Mouse (Mus musculus) skeletal muscle tissue, adult 2 months (tissue): ENCODE measurements around the gene Acaca.
A peak's percentile ranks its signal among the peaks of the same experiment; 100 is the strongest.

Experiments
- DNase-seq: peaks from one replicate; pipeline ENCODE4 v3.0.0-alpha.2; 2012; ENCODE audit warnings: low read depth, low spot score

Gene Acaca

DNA sequence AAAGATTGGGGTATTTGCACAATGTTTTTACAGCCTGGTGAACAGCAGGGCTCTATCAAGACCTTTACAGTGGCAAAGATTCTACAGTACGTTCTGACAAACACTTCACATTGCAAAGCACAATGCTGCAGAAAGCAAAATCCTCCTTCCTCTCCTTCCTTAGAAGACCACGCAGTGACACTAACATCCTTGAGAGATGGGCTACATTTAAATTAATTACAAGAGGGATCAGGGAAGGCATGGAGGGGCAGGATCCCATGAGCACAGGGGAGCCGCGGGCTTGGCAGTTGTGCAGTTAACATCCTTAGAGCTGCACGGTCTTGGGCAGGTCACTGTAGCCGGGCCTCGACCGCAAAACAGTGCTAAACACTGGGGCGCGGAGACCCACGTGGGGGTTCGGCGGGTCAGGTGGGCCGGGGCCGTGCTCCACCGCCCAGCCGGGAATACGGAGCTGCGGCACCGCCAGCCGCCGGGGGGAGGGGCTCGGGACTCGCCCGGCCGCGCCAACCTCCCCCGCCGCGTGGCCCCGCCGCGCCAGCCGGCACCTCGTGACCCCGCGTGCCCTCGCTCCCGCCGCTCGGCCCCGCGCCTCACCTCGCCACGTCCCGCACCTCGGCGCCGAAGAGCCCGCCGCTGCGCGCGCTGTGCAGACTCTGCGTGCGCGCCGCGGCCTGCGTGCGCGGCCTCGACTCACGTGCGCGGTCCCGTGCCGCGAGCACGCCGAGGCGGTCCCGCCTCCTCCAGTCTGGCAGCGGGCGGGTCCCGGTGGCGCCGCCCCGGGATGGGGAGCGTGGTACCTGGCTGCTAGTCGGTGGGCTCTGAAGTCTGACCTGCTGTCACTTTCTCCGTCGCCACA, at the start of gene Acaca, which contains the start of gene Tada2a:
TSS of gene Acaca (plus strand) at position 730 of the 856 bp plus-strand sequence.
TSS of gene Tada2a (minus strand) at position 658 of the 856 bp plus-strand sequence.
- peak; percentile 71 for DNase-seq

DNA sequence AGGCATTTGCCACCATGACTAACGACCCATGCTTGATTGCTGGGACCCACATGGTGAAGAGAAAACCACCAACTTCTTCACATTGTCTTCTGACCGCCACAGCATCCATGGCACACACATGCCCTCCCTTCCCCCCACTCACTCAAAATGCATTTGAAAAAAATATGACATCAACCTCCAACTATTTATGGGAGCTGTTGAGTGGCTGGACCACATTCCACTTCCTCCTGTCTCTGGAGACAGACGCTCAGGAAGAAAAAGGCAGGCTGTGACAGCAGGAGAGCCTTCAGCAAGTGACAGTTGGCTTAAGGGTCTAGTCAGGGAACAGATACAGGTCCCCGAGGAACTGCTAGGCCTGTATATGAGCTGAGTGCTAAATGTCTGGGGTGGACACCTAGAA, 49.6 kb upstream of the Acaca start:
- no peak for DNase-seq

DNA sequence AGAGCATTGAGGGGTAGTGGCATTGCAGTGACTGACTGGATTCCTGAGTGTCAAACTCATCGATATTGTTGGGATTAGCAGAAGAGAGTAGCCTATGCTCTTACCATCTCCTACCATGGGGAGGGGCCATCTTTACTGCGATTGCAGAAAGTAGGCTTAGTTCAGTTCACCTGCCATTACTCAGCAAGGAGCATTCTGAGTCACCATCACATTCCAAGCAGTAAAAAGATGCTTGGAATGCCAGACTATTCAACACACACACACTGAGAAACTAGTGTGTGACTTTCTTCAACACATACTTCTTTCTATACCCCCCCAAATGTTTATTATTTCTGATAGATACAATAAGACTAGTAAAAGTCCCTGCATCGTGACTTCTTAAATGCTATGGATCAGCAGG, 49.1 kb upstream of the Acaca start:
- no peak for DNase-seq

DNA sequence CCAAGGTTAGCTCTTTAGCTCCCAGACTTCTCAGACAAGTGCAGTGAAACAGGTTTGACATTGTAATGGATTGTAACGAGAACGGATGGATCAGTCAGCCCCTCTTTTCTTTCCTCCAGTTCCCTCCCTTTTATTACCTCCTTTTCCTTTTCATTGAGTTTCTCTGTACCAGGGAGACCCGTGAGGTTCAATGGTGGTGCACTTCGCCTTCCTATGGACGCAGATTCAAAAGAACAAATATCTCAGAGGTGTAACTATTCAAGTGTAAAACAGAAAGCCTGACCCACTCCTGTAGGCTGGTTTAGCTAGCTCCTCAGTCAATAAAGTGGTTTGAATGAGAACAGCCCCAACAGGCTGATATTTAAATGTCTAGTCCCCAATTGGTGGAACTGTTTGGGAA, 47.6 kb upstream of the Acaca start:
- no peak for DNase-seq

DNA sequence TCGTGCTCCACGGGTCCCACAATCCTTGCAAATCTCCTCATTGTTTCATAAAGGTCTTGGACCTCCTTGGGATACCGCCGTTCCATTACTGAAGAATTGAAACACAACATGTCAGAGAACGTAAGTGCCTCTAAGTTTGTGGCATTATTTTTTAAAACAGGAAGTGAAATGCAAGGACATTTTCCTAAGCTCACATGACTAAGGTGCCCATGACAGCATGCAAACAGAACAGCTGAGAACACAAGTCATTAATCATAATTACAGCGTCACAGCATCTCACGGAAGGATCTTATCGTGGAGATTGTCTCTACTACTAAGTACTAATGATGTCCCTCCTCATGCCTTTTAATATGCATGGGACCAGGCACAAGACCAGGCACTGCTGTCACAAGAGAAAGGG, 38.9 kb upstream of the Acaca start:
- no peak for DNase-seq

DNA sequence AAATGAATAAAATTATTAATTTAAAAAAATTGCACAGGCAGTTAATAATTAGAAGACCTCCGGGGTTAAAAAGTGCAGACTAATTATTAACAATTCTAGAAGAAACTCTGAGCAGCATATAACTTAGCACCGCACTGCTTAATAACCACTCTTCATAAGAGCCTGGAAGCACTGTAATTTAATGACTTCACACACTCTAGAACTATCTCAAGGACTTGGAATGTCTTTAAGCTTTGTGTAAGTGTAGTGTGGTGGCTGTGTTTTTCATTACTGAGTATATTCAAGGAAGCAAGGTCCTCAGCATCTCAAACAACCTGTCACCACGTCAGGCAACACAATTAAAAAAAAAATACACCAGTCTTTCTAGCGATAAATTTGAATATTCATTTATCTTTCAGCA, 34.4 kb upstream of the Acaca start:
- no peak for DNase-seq

DNA sequence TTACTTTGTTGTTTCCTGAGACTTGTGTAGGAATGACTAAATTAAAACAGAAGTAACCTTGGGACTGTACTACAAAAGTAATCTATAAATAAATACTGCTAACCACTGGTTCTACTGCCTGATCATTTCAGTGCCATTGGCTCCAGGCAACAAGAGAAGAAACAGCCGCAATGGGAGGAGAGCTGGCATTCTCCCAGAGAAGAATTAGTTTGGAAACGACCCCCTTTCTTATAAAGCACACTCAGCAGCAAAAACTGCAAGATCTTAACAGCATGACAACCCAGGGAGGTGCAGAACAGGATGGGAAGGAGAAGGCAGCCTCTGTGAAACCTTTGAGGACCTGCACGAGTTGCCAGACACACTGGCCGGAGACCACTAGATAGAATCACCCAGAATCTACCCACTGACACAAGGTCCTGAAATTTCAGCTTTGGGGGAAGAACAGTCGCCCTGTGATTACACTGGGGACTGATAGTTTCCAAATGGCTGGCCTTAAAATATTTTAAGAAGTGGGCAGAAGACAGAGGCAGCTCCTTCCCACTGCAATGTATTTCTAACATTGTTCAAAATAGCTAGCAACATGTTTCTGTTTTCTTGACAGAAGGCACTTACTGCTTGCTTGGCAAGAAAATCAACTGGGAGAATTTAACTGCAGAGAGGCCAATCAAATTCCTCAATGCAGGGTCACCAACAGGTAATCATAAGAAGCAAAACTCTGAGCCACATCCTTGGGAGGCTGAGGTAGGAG, 32.0 kb upstream of the Acaca start:
- DNase-seq: no peak

DNA sequence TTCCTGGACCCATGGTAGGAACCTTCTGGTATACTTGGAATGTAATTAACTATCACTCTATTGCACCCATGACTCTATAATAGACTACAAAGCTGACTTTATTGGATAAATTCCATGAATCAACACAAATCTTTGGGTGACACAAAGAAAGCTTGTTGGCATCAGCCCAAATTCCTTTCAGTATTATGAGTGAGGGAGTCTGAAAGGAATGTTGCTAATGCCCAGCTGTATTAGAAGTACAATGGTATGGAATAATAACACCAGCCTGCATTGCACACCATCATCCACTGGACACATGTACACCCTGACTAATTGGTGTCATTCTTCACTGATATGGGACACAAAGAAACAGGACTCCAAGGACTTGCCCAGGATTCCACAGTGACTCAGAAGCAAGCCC, 28.3 kb upstream of the Acaca start:
- no peak for DNase-seq

DNA sequence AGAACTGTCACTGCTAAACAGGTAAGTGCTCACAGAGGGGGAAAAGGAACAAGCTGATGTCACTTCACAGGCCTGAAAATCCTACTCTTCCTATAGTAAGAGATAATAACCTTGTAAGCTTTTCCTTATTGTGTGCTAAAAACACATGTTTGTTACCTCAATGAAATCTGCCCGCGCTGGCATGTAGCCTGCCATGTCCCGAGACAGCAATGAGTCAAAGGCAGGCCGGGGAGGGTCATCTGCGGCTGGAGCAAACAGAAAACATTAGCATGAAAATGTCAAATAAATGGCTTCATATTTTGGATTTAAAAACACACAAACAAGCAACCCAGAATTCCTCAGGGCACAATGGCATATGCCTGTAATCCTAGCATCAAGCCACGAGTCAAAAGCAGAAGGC, 25.4 kb upstream of the Acaca start:
- no peak for DNase-seq

DNA sequence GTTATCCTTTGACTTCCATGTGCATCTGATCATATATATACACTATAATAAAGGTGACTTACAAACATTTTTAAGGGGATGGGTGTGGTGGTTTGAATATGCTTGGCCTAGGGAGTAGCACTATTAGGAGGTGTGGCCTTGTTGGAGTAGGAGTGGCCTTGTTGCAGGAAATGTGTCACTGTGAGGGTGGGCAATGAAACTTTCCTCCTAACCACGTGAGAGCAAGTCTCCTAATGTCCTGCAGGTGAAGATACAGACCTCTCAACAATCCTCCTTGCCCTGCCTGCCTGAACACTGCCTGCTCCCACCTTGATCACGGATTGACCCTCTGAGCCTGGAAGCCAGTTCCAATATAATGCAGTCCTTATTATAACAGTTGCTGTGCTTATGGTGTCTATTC, 22.3 kb upstream of the Acaca start:
- DNase-seq: no peak

DNA sequence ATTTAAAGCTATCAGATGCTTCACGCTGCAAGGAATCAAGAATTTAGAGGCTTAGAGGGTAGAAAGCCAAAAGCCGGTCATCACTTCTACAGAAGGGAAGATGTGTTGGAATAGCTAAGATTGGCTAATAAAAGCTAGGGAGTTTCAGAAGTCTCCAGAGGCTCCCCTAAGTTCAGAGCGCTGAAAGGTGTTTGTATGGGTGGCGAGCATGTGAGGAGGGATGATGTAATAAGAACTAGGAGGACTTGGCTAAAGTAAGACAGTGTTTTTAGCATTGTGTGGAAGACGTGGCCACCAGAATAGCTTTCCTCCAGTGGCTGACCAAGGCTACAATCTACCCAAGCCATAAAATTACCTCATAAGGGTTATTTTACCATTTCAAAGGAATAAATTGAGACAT, 15.8 kb upstream of the Acaca start:
- peak; percentile 34 for DNase-seq

DNA sequence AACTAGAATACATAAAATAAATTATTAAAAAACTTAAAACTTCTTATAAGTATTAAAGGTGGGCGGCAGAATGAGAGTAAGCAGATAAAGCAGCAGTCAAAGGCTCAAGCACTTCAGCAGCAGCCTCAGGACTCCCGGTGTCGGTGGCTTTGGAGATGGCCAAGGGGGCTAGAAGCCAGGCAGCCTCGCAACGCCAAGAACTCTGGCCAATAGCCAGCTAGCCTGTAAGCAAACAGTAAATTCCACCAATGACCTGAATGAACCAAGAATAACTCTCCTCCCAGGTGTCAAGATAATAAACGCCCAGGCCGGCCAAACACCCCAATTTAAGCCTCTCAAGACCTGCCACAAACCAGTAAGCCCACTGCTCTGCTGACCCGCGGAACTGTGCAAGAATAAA, 13.8 kb upstream of the Acaca start:
- DNase-seq: peak; percentile 64

DNA sequence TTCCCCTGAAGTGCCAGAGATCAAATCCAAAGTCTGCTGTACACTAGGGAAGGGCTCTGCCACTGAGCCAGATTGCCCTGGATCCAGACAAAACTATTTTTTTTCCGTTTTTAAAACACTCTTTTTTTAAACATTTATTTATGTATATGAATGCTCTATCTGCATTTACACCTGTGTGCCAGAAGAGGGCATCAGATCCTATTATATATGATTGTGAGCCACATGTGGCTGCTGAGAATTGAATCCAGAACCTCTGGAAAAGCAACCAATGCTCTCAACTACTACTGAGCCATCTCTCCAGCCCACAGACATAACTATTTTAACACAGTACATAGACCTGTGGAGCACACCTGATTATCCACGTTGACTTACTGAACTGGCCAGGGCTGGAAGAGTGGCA, 13.3 kb upstream of the Acaca start:
- no peak for DNase-seq

DNA sequence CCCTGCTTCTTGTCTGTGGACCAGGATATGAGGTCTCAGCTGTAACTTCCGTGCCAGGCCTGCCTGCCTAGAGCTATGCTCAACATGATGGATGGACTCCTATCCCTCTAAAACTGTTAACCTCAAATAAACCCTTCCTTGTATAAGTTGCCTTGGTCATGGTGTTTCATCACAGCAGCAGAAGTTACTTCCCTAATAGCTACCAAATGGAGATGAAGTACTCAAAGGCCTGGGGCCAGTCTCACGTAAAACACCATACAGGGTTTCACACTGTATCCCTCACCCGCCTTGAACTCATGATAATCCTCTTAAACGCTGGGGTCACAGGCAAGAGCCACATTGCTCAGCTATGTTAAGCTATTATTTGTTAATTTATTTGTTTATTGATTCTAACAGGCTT, 12.0 kb upstream of the Acaca start:
- no peak for DNase-seq

DNA sequence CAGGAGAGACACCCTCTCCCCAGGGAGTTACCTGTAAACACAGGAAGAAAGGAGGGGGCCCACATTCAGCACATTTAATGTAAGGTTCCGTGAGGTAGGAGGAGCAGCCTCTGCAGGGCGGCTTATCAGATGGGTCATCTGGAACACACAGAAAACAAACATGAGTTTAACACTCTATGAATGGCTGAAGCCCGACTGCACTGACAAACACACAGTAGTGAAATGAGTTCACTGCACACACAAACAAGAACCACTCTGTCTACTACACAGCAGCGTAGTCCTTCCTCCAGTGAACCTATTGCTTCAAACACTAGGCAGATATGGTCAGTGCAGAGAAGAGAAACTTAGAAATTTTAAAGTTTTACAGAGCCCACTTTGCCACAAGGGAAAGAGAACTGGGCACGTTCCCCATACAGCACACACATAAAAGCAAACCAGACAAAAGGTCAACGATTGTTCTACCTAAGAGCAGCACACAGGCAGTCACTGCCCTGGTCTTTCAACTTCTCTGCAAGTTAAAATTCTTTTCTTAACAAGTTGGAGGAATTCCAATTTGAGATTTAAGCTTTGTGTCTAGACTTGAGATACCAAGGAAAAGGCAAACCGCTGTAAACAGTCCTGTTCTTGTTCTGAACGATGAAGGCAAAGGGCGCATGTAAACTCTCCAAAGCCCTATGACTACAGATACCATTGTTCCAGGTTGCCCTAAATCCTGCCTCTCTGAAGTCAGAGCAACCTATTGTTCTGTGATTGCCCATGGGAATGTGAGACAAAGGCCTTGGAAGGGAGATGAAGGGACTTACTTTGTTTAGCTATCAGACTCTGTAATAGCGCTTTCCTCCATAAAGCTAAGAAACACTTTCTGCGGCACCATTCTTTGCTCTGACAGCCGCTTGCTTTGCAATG, 8.2 kb upstream of the Acaca start:
- no peak for DNase-seq

DNA sequence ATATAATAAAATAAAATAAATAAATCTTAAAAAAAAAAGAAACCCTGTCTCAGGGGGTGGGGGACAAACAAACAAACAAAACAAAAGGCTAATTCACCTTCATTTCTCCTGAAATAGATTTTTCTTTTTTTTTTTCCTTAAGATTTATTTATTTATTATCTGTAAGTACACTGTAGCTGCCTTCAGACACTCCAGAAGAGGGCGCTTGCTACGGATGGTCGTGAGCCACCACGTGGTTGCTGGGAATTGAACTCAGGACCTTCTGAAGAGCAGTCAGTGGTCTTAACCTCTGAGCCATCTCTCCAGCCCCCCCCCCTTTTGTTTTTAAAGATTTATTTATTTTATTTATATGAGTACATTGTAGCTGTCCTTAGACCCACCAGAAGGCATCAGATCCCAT, 1.5 kb upstream of the Acaca start:
- no peak for DNase-seq

DNA sequence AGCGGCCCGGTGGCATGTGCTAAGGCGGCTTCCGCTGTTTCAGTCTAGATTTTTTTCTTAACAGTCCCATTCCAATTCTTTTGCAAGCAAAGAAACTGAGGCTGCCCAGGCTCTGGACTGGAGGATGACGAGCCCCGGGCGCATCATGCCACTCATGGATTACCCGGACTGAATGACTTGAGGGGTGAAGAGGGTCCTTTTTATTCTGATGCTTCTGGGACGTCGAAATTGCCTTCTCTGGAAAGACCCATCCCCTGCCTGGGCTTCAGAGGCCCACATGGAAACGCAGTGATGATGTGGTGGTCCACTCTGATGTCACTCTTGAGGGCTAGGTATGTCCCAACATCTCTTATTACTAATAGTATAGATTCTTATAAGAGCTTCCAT, 320 bp downstream of the Acaca start:
- DNase-seq: no peak

DNA sequence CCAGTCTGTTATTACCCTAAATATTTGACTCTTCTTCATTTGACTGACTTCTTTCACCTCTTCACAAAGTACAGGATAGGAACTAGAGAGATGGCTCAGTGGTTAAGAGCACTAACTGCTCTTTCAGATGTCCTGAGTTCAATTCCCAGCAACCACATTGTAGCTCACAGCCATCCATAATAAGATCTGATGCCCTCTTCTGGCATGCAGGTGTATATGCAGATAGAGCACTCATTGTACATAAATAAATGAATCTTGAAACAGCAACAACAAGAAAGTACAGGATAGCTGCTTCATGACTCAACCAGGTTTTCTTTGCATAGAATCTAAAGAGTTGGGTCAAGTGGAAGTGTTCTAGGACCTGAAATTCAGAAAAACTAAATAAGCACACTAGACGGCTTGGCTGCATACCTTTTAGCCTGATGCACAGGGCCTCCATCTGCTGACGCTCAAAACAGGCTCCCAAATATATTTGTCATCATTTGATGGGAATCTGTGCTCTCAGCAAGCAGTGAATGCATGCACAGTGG, 4.9 kb downstream of the Acaca start:
- no peak for DNase-seq

DNA sequence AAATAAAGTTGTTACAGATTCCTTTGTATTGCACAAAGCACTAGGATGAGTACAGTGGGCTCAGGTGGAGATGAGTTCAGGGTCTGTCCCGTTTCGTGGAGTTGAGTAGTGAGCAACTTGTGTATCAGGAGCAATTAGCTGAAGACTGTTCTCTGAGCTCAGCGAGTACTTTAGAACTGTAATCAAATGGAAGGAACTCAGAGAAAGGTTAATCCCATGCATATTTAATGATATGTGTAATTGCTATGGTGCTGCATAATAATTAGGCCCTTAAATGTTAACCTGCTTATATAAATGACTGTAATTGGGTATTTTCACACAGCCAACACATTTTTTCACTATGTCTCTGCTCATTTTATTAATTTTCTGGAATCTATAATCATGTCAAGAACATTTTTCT, 7.0 kb downstream of the Acaca start:
- no peak for DNase-seq

DNA sequence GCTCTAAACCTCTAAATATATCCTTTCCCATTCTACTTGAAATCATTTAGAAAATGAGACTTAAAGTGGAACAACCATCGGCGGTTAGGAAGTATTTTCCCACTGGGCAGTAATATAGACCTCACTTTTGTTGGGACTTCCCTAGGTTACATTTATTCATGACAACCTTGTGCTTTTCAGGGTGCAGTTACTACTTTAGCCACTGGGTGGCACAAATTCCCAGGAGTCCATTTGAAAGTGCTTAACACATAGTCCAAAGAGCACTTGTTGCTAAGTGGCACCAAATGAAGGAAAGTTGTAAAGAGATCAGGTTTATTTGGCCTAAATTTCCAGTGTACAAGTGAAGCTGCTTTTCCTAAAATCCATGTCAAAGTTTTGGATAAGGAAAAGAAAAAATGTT, 12.3 kb downstream of the Acaca start:
- DNase-seq: peak; percentile 24

DNA sequence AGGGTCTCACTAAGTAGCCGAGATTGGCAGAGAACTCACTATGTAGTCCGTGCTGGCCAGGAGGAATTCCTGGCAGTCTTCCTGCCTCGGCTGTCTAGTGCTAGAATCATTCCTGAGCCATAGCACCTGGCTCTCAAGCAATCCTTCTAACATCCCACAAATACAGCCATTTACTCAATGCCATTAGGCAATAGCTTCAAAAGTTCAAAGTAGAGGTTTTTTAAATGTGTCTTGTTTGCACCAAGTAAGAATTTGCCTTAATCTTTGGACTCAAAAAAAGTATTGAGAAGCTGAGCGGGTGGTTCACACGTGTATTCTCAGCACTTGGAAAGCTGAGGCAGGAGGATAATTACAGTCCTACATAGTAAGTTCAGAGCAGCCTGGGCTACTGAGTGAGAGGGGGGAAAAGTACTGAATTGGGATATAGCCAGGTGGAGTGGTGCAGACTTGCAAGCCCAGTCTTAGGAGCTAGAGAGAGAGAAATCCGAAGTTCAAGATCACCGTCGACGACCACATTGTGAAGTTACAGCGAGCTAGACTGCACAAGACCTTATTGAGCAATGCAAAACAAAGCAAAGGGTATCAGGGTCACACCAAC, 15.8 kb downstream of the Acaca start:
- DNase-seq: no peak
